Comparison of ENCODE assay signal across 24 mouse cellular contexts in genomic region chr17:63322846-63323245, GRCm38 (mm10).
A peak's percentile ranks its signal among the peaks of the same experiment; 100 is the strongest.
DNase-seq lines count a peak whose midpoint lies in the region; ATAC-seq lines count a peak whose summit lies in the region.
"Had no signal": no experiment of that assay in that cellular context is flagged by ENCODE, and none has a peak within 500 bp of the region (broad histone marks: within the 10 kb centered on the region; RNA-seq: fewer than 3 reads in every experiment).

No protein-coding gene starts in this region.

- DNase-seq in hindbrain, embryonic 14.5 days (ENCODE audit: low spot score): no peak
- DNase-seq in hindbrain, embryonic 10.5 days (ENCODE audit: low spot score): no peak
- DNase-seq in MN1 (ENCODE audit: low spot score): peak; percentile 38
- DNase-seq in spleen, postnatal 10 days (ENCODE audit: low spot score in 2 of 2): no peak
- DNase-seq in spleen, adult 18-20 months: no peak
- DNase-seq: adrenal gland, postnatal 25 days; cerebellum, adult 11-12 months; cerebellum, adult 9-11 months; gastrocnemius, postnatal 10 days; kidney, adult 18-20 months; kidney, postnatal 25 days; lung, adult 18-20 months; lung, postnatal 4 days; right cerebral cortex, adult 18-20 months; thymus, adult 2 months had no signal

- H3K4me3 ChIP-seq in hindbrain, embryonic 14.5 days (replicated peaks; ENCODE audit: low read length): no peak overlapping the region
- no peak overlapping the region for H3K4me3 ChIP-seq in hindbrain, embryonic 10.5 days
- peak overlapping the region; percentile 17 for H3K4me3 ChIP-seq in megakaryocyte, embryonic 14.5 days (replicated peaks)
- no peak overlapping the region for H3K4me3 ChIP-seq in liver, embryonic 12.5 days
- H3K4me3 ChIP-seq: erythroblast, embryonic 14.5 days; forebrain, embryonic 12.5 days; kidney, embryonic 15.5 days; limb, embryonic 12.5 days had no signal

- H3K27me3 ChIP-seq in hindbrain, embryonic 14.5 days (ENCODE audit: control insufficient read depth, insufficient read depth, low read length): no peaks in the 10 kb centered on the region
- H3K27me3 ChIP-seq in hindbrain, embryonic 10.5 days (ENCODE audit: insufficient read depth, poor library complexity, severe bottlenecking): no peaks in the 10 kb centered on the region
- H3K27me3 ChIP-seq in megakaryocyte, embryonic 14.5 days (replicated peaks): no peaks in the 10 kb centered on the region
- H3K27me3 ChIP-seq in liver, embryonic 12.5 days (replicated peaks): no peaks in the 10 kb centered on the region
- H3K27me3 ChIP-seq: forebrain, embryonic 12.5 days; kidney, embryonic 15.5 days; limb, embryonic 12.5 days had no signal

- H3K4me1 ChIP-seq in hindbrain, embryonic 14.5 days (replicated peaks; ENCODE audit: control insufficient read depth, insufficient read depth, low read length): 0 out of 2 replicates have a peak, but pooled peaks cover 5% of the 10 kb centered on the region
- H3K4me1 ChIP-seq in hindbrain, embryonic 10.5 days (replicated peaks): peaks cover 15% of the 10 kb centered on the region
- H3K4me1 ChIP-seq in megakaryocyte, embryonic 14.5 days: peaks cover 20% of the 10 kb centered on the region
- H3K4me1 ChIP-seq in liver, embryonic 12.5 days: peaks cover 52% of the 10 kb centered on the region

- WGBS in hindbrain, embryonic 14.5 days: 85% methylated on average over 7 of the region's 7 CpGs
- 87% methylated on average over 7 of the region's 7 CpGs for WGBS in hindbrain, embryonic 10.5 days
- WGBS in liver, embryonic 12.5 days (ENCODE audit: insufficient replicate concordance): 66% methylated on average over 7 of the region's 7 CpGs

- H3K4me2 ChIP-seq in hindbrain, embryonic 14.5 days (replicated peaks): no peak overlapping the region
- no peak overlapping the region for H3K4me2 ChIP-seq in liver, embryonic 12.5 days
- H3K4me2 ChIP-seq: forebrain, embryonic 12.5 days; kidney, embryonic 15.5 days; limb, embryonic 12.5 days had no signal

- no peaks in the 10 kb centered on the region for H3K9me3 ChIP-seq in hindbrain, embryonic 14.5 days (ENCODE audit: control insufficient read depth, low read length)
- H3K9me3 ChIP-seq in hindbrain, embryonic 10.5 days: no peaks in the 10 kb centered on the region
- H3K9me3 ChIP-seq in megakaryocyte, embryonic 14.5 days: no peaks in the 10 kb centered on the region
- H3K9me3 ChIP-seq in liver, embryonic 12.5 days (replicated peaks): no peaks in the 10 kb centered on the region
- H3K9me3 ChIP-seq: forebrain, embryonic 12.5 days; kidney, embryonic 15.5 days; limb, embryonic 12.5 days had no signal

- no peak overlapping the region for H3K27ac ChIP-seq in hindbrain, embryonic 14.5 days
- no peak overlapping the region for H3K27ac ChIP-seq in hindbrain, embryonic 10.5 days
- peak overlapping the region; percentile 64 for H3K27ac ChIP-seq in liver, embryonic 12.5 days
- H3K27ac ChIP-seq: forebrain, embryonic 12.5 days; kidney, embryonic 15.5 days; limb, embryonic 12.5 days had no signal

- no peak overlapping the region for H3K9ac ChIP-seq in hindbrain, embryonic 14.5 days
- H3K9ac ChIP-seq in liver, embryonic 12.5 days: no peak overlapping the region
- H3K9ac ChIP-seq: forebrain, embryonic 12.5 days; kidney, embryonic 15.5 days; limb, embryonic 12.5 days had no signal

- H3K36me3 ChIP-seq in hindbrain, embryonic 14.5 days (replicated peaks; ENCODE audit: control insufficient read depth, insufficient read depth): no peaks in the 10 kb centered on the region
- no peaks in the 10 kb centered on the region for H3K36me3 ChIP-seq in hindbrain, embryonic 10.5 days
- no peaks in the 10 kb centered on the region for H3K36me3 ChIP-seq in megakaryocyte, embryonic 14.5 days (replicated peaks; ENCODE audit: low read length)
- H3K36me3 ChIP-seq in liver, embryonic 12.5 days: no peaks in the 10 kb centered on the region
- H3K36me3 ChIP-seq: forebrain, embryonic 12.5 days; kidney, embryonic 15.5 days; limb, embryonic 12.5 days had no signal

- peak; percentile 40; the same call in 1 of the 2 replicates for ATAC-seq in hindbrain, embryonic 14.5 days (ENCODE audit: low FRiP score)
- ATAC-seq in megakaryocyte, adult 5-6 weeks (ENCODE audit: poor library complexity, severe bottlenecking): no peak
- ATAC-seq in liver, embryonic 12.5 days: peak; percentile 69
- ATAC-seq: CD4-positive, CD25-positive, alpha-beta regulatory T cell, adult 4 months; lung, postnatal 0 days had no signal
